Mouse (Mus musculus) liver, embryonic 16.5 days (tissue): ENCODE data around the gene Tmem170. TPM values are rescaled to one million over a fixed set of nuclear protein-coding genes. Genes with fewer than 3 reads are reported as not detected.
"Not testable (repeated sequence)": the region's sequence is repeated elsewhere in the genome, so short reads cannot be mapped to it uniquely, and the experiment has no call there.

Experiments
- ATAC-seq: fragments of 200-750 bp; cut with Nextera tagmentation; 2 replicates; pipeline ENCODE4 v1.8.0; 2017; ENCODE audit warnings: low read depth, mild to moderate bottlenecking, moderate number of reproducible peaks, moderate library complexity
- H3K27ac ChIP-seq: fragments of 300-500 bp; sonication (generic); 2 replicates; pipeline ENCODE4 v1.5.1; 2014; ENCODE audit warnings: mild to moderate bottlenecking, low read length
- H3K27me3 ChIP-seq: fragments of 300-500 bp; sonication (generic); 2 replicates; pipeline ENCODE4 v1.6.1; 2014; ENCODE audit warnings: low read depth, low read length, mixed read lengths; ENCODE audit not compliant: control insufficient read depth, insufficient read depth
- H3K36me3 ChIP-seq: fragments of 300-500 bp; sonication (generic); 2 replicates; pipeline ENCODE4 v1.6.1; 2014; ENCODE audit warnings: mild to moderate bottlenecking; ENCODE audit not compliant: control insufficient read depth, insufficient read depth
- H3K4me1 ChIP-seq: fragments of 300-500 bp; sonication (generic); 2 replicates; pipeline ENCODE4 v1.6.1; 2014; ENCODE audit warnings: low read depth, low read length, mixed read lengths; ENCODE audit not compliant: control insufficient read depth
- H3K4me2 ChIP-seq: fragments of 300-500 bp; sonication (generic); 2 replicates; pipeline ENCODE4 v1.6.1; 2014; ENCODE audit warnings: low read depth, low read length, mixed read lengths
- H3K4me3 ChIP-seq: fragments of 300-500 bp; sonication (generic); 2 replicates; pipeline ENCODE4 v1.5.1; 2014; ENCODE audit warnings: low read depth, mild to moderate bottlenecking, low read length
- H3K9ac ChIP-seq: fragments of 300-500 bp; sonication (generic); 2 replicates; pipeline ENCODE4 v1.6.1; 2014; ENCODE audit warnings: low read depth, low read length
- H3K9me3 ChIP-seq: fragments of 300-500 bp; sonication (generic); replicated peaks from 2 replicates; pipeline ENCODE4 v1.6.1; 2016; ENCODE audit warnings: low read length; ENCODE audit not compliant: control insufficient read depth
- WGBS: fragments of 180-500 bp; shearing (Covaris S2); extraction: QIAGEN DNeasy Blood & Tissue Kit; methylation state at CpG from one replicate; pipeline ENCODE4 v1.1.7; 2014; ENCODE audit not compliant: insufficient replicate concordance; 5-methylcytosine and 5-hydroxymethylcytosine counted together
- polyA plus RNA-seq: library from polyadenylated mRNA; unstranded; fragments of >200 nt; fragmentation: Nextera tagmentation; extraction: Ambion mirVana; gene quantifications from 2 replicates; pipeline ENCODE4 v1.2.1, GENCODE M21; 2015

Tmem170 gene
- polyA plus RNA-seq, 1 experiment from 2014 or later, result 4.2 TPM

DNA sequence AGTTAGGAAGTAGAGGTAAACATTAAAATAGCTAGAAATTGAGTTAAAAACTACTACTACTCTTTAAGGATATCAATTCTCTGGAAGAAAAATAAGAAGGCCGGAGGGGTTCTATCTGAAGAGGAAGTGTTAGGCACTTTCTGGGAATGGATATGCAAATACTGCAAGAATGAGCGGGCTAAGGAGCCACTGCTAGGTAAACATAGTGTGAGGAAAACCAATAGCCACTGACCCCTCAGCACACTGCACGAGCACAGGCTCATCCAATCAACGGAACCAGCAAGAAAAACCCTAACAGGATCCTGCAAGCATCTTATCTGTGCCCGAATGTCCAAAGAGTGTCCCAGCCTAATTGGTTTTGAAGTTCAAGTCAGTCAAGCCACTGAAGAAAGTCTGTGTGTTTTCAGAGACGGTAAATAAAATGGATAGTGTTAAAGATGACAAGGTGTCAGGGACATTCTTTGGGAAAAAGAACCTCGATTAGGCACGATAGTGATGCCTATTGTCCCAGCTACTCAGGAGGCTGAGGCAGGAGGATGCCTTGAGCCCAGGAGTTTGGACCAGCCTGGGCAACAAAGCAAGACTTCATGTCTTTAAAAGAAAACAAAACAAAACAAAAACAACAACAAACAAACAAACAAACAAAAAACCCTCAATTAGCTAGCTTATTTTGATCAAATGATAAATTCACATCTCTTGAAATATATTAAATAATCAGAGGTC, 11.3 kb downstream of the Tmem170 start:
- H3K4me3 ChIP-seq, result no peak overlapping the region
- H3K9ac ChIP-seq, result no peak overlapping the region
- H3K4me1 ChIP-seq, result no peaks in the 10 kb centered on the region
- H3K27ac ChIP-seq, result no peak overlapping the region
- H3K4me2 ChIP-seq, result no peak overlapping the region
- 75% methylated on average over 8 of the region's 8 CpGs for WGBS
- ATAC-seq, result no peak
- H3K9me3 ChIP-seq, result no peaks in the 10 kb centered on the region
- no peaks in the 10 kb centered on the region for H3K36me3 ChIP-seq
- H3K27me3 ChIP-seq, result no peaks in the 10 kb centered on the region

DNA sequence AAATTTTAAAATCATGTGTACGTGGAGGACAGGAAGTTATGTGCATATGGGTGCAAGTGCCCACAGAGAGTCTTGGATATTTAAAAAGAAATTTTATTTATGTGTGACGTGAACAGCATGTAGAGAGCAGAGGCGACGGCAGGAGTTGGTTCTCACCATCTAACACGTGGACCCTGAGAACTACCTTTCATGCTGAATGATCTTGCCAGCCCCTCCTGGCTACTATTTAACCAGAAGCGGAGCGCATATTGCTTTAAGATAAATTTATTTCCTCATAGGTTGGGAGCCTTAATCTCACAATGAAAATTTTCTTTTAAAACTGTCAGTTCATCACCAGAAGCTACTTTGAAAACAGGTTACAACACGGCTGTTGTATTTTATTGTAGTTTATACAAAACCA, 11.9 kb downstream of the Tmem170 start:
- Histone ChIP-seq H3K4me2 (no peak overlapping the region), H3K36me3 (no peaks in the 10 kb centered on the region), H3K4me3 (no peak overlapping the region), H3K27ac (no peak overlapping the region), H3K9ac (no peak overlapping the region), H3K27me3 (no peaks in the 10 kb centered on the region), H3K4me1 (no peaks in the 10 kb centered on the region), H3K9me3 (no peaks in the 10 kb centered on the region)
- ATAC-seq, result no peak
- WGBS, result 72% methylated on average over 8 of the region's 8 CpGs

DNA sequence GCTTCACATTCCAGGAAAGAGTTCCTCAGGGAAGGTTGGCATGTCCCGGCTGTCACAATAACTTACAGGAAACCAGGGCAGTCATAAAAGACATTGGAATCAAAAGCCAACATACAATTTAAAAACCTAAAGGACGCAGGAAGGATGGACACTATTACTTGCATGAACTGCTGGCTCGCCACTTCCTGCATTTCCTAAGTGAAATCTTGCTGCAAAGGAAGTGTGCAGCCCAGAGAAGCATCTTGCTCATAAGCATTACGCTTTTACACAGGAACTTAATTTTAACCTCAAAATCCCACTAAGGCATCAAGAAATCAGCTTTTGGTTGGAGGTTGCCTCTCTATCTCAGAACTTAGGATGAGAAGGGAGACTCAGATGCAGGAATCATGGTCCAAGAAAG, 13.3 kb downstream of the Tmem170 start:
- H3K36me3 ChIP-seq, result no peaks in the 10 kb centered on the region

DNA sequence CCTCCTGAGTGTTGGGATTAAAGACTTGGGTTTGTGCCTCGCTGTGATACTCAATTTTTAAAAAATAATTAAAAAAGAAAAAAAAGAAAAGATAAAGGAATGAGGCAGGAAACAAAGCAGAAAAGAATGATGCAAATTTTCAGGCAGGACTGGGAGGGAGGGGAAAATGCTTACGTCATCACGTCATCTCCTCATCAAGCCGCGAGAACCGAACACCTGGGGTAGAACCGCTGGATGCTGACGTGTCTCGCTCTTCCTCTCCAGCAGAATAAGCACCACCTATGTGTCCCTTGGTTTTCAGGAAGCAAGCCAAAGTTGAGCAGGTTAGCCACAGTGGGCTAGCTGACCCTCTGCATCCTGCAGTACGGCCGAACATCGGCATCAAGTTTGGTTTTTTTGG, 20.6 kb downstream of the Tmem170 start:
- Histone ChIP-seq H3K27me3 (no peaks in the 10 kb centered on the region), H3K4me1 (peaks cover 16% of the 10 kb centered on the region), H3K9me3 (no peaks in the 10 kb centered on the region), H3K36me3 (no peaks in the 10 kb centered on the region), H3K9ac (no peak overlapping the region), H3K4me3 (no peak overlapping the region), H3K4me2 (no peak overlapping the region), H3K27ac (no peak overlapping the region)
- WGBS, result 83% methylated on average over 12 of the region's 12 CpGs
- no peak for ATAC-seq

More for the DNA sequence above, 13.3 kb downstream of the Tmem170 start:
- H3K9me3 ChIP-seq, result no peaks in the 10 kb centered on the region
- no peak overlapping the region; the same call in 1 of the 2 replicates for H3K27ac ChIP-seq
- H3K4me2 ChIP-seq, result no peak overlapping the region
- no peaks in the 10 kb centered on the region for H3K4me1 ChIP-seq
- no peak overlapping the region for H3K9ac ChIP-seq
- H3K4me3 ChIP-seq, result no peak overlapping the region
- 38% methylated on average over 4 of the region's 4 CpGs for WGBS
- ATAC-seq, result no peak
- no peaks in the 10 kb centered on the region for H3K27me3 ChIP-seq

DNA sequence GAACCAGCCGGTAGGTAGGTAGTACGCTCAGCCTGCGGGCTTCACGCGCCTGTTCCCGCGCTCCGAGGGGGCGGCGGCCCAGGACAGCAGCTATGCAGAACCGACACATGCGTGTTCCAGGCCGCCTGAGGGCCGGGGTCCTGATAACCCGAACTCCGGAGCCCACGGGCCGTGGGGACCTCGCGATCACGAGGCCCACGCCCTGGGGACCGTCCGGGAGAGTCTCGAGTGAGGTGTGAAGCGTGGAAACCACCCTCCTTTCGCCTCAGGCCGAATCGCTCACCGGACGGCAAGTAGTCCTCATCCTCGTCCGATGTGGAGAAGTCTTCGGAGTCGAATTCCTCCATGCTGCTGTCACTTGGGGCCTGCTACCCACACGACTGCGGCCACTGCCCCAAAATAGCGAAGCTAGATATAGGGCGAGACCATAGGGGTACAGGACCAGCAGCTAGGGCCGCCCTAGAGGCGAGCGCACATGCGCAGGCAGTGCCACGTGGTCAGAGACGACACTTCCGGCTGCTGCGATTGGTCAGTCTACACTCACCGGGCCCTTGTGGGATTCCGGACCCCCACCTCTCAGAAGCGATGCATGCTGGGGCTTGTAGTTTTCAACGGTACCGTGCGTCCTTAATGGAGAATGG, 22.6 kb downstream of the Tmem170 start, which contains the start of gene Cfdp1:
Cfdp1 (minus strand) TSS at position 431 of the 641 bp plus-strand sequence.
- peak within 1 kb of the TSS; percentile 80 for H3K9ac ChIP-seq
- WGBS, result under 1% methylated on average over 53 of the region's 53 CpGs
- no peaks in the 10 kb centered on the region for H3K9me3 ChIP-seq
- peaks cover 16% of the 10 kb centered on the region for H3K4me1 ChIP-seq
- peak; percentile 100 for ATAC-seq
- H3K36me3 ChIP-seq, result no peaks in the 10 kb centered on the region
- H3K27me3 ChIP-seq, result no peaks in the 10 kb centered on the region
- peak within 1 kb of the TSS; percentile 96 for H3K4me2 ChIP-seq
- H3K27ac ChIP-seq, result peak within 1 kb of the TSS; percentile 5; the same call in 1 of the 2 replicates
- H3K4me3 ChIP-seq, result peak within 1 kb of the TSS; percentile 86

DNA sequence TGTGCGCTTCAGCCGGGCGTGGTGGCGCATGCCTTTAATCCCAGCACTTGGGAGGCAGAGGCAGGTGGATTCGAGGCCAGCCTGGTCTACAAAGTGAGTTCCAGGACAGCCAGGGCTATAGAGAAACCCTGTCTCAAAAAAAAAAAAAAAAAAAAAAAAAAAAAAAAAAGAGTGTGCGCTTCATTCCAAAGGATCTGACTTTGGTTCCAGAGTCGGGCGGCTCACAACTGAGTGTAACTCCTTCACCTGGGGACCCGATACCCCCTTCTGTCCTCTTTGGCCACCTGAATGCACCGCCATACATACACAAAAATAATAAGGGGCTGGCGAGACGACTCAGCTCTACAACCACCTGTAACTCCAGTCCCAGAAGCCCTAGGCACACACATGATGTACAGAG, 23.3 kb downstream of the Tmem170 start:
- H3K27ac ChIP-seq, ATAC-seq, H3K36me3 ChIP-seq, H3K9me3 ChIP-seq, H3K27me3 ChIP-seq: not testable (repeated sequence)
- 42% methylated on average over 12 of the region's 12 CpGs for WGBS
- H3K9ac ChIP-seq, result peak overlapping the region; percentile 80
- H3K4me2 ChIP-seq, result peak overlapping the region; percentile 96
- H3K4me1 ChIP-seq, result peaks cover 16% of the 10 kb centered on the region
- H3K4me3 ChIP-seq, result peak overlapping the region; percentile 86

DNA sequence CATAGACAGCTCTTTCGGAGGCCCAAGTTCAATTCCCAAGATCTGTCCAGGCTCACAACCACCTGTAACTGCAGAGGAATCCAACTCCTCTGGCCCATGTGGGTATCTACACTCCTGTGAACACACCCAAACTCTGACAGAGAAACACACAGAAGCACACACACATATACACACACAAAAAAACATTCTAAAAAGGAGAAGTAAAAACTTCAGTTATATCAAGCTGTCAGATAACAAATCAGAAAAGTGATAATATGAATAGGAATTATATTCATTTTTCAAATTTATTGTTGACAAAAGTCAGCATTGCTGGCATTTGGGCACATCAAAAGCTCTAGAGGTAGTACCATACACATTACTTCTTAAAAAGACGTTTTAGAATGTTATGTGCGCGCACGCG, 29.8 kb downstream of the Tmem170 start:
- WGBS, result 87% methylated on average over 6 of the region's 6 CpGs
- no peak for ATAC-seq

DNA sequence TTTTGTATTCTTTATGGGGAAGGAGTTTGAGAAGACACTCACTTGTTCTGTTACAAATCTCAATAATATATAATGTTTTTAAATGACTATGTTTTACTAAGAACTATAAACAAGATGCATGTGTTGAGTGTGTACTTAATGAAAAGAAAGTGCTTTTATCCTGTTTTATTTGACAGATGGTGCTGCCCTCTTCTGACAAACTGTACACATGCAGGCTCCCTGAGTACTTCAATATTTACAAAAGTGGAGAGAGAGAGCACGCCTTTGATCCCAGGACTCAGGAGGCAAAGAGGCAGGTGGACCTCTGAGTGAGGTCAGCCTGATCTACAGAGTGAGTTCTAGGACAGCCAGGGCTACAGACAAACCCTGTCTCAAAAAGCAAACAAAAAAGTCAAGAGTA, 41.0 kb downstream of the Tmem170 start:
- Histone ChIP-seq H3K36me3 (peaks cover 3% of the 10 kb centered on the region), H3K4me1 (no peaks in the 10 kb centered on the region), H3K4me3 (no peak overlapping the region), H3K9me3 (no peaks in the 10 kb centered on the region), H3K27me3 (no peaks in the 10 kb centered on the region), H3K9ac (no peak overlapping the region), H3K4me2 (no peak overlapping the region), H3K27ac (no peak overlapping the region)
- ATAC-seq, result no peak
- 57% methylated on average over 1 of the region's 1 CpGs for WGBS

More for the DNA sequence above, 29.8 kb downstream of the Tmem170 start:
- no peak overlapping the region for H3K4me2 ChIP-seq
- H3K27me3 ChIP-seq, result no peaks in the 10 kb centered on the region
- H3K4me1 ChIP-seq, result peaks cover 5% of the 10 kb centered on the region
- H3K4me3 ChIP-seq, result no peak overlapping the region
- H3K9me3 ChIP-seq, result no peaks in the 10 kb centered on the region
- no peak overlapping the region for H3K27ac ChIP-seq
- peaks cover 2% of the 10 kb centered on the region for H3K36me3 ChIP-seq
- H3K9ac ChIP-seq, result no peak overlapping the region

DNA sequence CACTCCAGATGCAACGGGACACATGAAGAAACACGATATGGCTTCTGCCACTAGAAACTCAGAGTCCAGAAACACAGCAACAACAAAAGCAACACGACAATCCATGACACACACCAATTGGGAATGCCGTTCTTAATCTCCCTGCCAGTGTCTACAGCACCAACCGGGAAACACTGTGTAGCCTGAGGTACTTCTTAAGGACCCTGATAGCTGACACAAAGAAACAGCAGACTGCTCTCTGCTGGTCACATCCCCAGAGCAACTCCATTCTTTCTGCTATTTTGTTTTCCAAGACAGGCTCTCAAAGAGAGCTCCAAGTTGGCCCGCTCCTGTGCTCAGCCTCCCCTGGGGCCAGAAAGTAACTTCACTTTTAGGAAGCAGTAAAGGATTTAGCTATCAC, 42.5 kb downstream of the Tmem170 start:
- H3K4me2 ChIP-seq, result no peak overlapping the region

More for the DNA sequence above, 42.5 kb downstream of the Tmem170 start:
- no peaks in the 10 kb centered on the region for H3K9me3 ChIP-seq
- no peak overlapping the region for H3K4me3 ChIP-seq
- H3K9ac ChIP-seq, result no peak overlapping the region
- H3K27me3 ChIP-seq, result no peaks in the 10 kb centered on the region
- WGBS, result 74% methylated on average over 6 of the region's 6 CpGs
- no peak overlapping the region for H3K27ac ChIP-seq
- H3K4me1 ChIP-seq, result no peaks in the 10 kb centered on the region
- no peak for ATAC-seq
- H3K36me3 ChIP-seq, result peaks cover 3% of the 10 kb centered on the region
